Mouse (Mus musculus) embryonic fibroblast, embryonic 13.5 days (primary cell): ENCODE results near the gene Mss51. TPM values are rescaled to one million over a fixed set of nuclear protein-coding genes. Genes with fewer than 3 reads are reported as not detected.

Experiments
- H3K27ac ChIP-seq: 2 replicates; pipeline ENCODE4 v1.5.1; 2012; ENCODE audit warnings: low read length, control low read depth, inconsistent platforms; ENCODE audit not compliant: insufficient read depth
- H3K4me1 ChIP-seq: 2 replicates; pipeline ENCODE4 v1.6.1; 2011; ENCODE audit warnings: low read length; ENCODE audit not compliant: control insufficient read depth, insufficient read depth
- H3K4me3 ChIP-seq: 2 replicates; pipeline ENCODE4 v1.5.1; 2011; ENCODE audit warnings: mild to moderate bottlenecking, control low read depth, low read length; ENCODE audit not compliant: insufficient read depth
- CTCF ChIP-seq: IDR thresholded peaks from 2 replicates; pipeline ENCODE4 v1.5.1; 2011; ENCODE audit warnings: mild to moderate bottlenecking, control low read depth, low read length, moderate library complexity, borderline replicate concordance; ENCODE audit not compliant: insufficient read depth
- POLR2A ChIP-seq: IDR thresholded peaks from 2 replicates; pipeline ENCODE4 v1.6.1; 2011; ENCODE audit warnings: low read depth, mild to moderate bottlenecking, control low read depth, low read length, moderate library complexity
- polyA plus RNA-seq: library from polyadenylated mRNA; stranded (reverse); fragments of >200 nt; gene quantifications from 2 replicates; pipeline ENCODE4 v1.2.4, GENCODE M21; 2011; ENCODE audit warnings: low read depth; ENCODE audit not compliant: missing spikeins, insufficient read length

Mss51 gene
- polyA plus RNA-seq, 1 experiment = 1.2 TPM

DNA sequence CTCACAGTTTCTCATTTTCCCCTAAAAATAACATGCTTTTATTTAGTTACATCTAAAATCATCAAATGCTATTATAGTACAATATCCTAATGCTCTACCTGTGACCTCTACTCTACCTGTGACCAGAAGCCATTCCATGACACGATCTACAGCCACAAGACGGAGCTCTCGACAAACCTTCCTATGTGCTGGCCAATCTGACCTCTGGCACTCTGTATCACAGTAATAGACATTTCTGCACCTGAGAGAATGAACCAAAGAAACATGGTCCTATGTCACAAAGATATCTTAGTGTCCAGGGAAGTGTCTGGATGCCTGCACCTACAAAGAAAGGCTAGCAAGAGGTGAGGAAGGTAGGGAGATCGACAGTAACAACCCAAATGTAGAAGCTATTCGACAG is 10.7 kb downstream of the Mss51 start:
- TF ChIP-seq CTCF (no peak), POLR2A (no peak)
- no peak overlapping the region for H3K27ac ChIP-seq
- H3K4me3 ChIP-seq = no peak overlapping the region
- H3K4me1 ChIP-seq = no peaks in the 10 kb centered on the region

GRCm38 (mm10) chr14:20482051-20482751 is 14.5 kb downstream of the Mss51 start:
- Histone ChIP-seq H3K4me3 (no peak overlapping the region), H3K27ac (no peak overlapping the region), H3K4me1 (no peaks in the 10 kb centered on the region)
- TF ChIP-seq CTCF (no peak), POLR2A (no peak)

DNA sequence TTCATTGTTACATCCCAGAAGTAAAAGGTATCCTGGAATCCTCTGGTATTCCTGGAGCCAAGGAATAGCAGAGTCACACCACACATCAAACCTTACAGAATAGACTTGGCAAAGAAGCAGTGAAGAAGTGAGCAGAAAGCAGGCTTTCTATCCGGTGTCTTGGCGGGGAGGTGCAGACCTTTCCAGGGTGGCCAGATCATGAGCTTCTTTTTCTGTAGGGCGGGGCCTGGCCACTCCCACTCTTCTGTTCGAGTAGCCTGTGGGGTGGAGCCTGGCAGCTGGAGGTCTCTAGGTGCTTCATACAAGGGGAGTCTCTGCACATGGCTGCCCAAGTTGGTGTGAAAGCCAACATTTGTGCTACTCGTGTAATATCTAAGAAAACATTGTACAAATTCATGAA is 15.5 kb downstream of the Mss51 start:
- Histone ChIP-seq H3K4me3 (no peak overlapping the region), H3K27ac (no peak overlapping the region), H3K4me1 (peaks cover 3% of the 10 kb centered on the region; the same call in 1 of the 2 replicates)
- TF ChIP-seq POLR2A = no peak

- TF ChIP-seq POLR2A (no peak), CTCF (no peak)
- Histone ChIP-seq H3K27ac (0 out of 2 replicates have a peak overlapping the region, but pooled peaks have one; percentile 85), H3K4me3 (peak overlapping the region; percentile 66), H3K4me1 (peaks cover 5% of the 10 kb centered on the region)
Measured at GRCm38 (mm10) chr14:20480195-20480579, 16.5 kb downstream of the Mss51 start.

GRCm38 (mm10) chr14:20479291-20480194 is 17.2 kb downstream of the Mss51 start, which contains the start of gene Anxa7:
Gene Anxa7, minus strand, starts transcription at chr14:20480133.
- no peak for TF ChIP-seq CTCF
- TF ChIP-seq POLR2A = peak; percentile 79
- peak within 1 kb of the TSS; percentile 85 for H3K27ac ChIP-seq

GRCm38 (mm10) chr14:20478801-20479200 is 17.9 kb downstream of the Mss51 start:
- TF ChIP-seq POLR2A (peak; percentile 59), CTCF (no peak)
- Histone ChIP-seq H3K4me3 (peak overlapping the region; percentile 66), H3K27ac (peak overlapping the region; percentile 85), H3K4me1 (peaks cover 5% of the 10 kb centered on the region)

More at GRCm38 (mm10) chr14:20479291-20480194, 17.2 kb downstream of the Mss51 start, which contains the start of gene Anxa7:
- peak within 1 kb of the TSS; percentile 66 for H3K4me3 ChIP-seq
- H3K4me1 ChIP-seq = peaks cover 5% of the 10 kb centered on the region

- peak overlapping the region; percentile 82 for H3K27ac ChIP-seq
- peak overlapping the region; percentile 66 for H3K4me3 ChIP-seq
- no peak for TF ChIP-seq CTCF
- no peak for TF ChIP-seq POLR2A
- H3K4me1 ChIP-seq = peaks cover 5% of the 10 kb centered on the region
Measured at GRCm38 (mm10) chr14:20478385-20478784, 18.3 kb downstream of the Mss51 start.

DNA sequence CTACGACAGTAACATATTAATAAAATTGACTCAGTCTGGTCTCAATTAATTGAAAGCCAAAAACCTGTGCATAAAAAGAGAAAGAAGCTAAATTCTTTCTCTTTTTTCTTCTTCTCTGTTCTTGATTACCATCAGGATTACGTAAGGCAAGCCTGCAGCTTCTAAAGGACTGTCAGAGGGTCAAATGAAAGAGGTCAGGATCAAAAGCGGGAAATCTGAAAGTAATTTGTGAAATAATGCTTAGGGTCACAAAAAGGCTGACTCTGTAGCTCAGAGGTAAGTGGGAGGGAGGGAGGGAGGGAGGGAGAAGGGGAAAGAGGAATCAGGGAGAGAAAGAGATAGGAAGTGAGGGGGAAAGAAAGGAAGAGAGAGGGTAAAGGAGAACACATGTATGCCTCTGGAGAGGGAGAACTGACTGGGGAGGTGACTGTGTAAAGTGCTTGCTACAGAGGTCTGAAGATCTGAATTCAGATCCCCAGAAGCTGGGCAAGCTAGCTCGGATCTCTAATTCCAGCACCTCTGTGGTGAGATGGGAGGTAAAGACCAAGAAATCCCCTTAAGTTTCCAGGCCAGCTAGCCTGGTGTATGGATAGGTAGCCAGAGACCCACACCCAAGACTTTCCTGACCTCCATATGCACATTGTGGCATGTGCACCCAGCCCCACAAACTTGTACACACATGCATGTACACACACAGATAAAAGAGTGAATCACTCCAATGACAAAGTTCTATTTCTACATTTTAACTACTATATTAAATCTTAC is 19.3 kb downstream of the Mss51 start:
- Histone ChIP-seq H3K4me1 (peaks cover 5% of the 10 kb centered on the region), H3K27ac (no peak overlapping the region), H3K4me3 (peak overlapping the region; percentile 23)
- no peak for TF ChIP-seq POLR2A
- TF ChIP-seq CTCF = no peak

- TF ChIP-seq POLR2A (no peak), CTCF (0 out of 2 replicates have a peak, but pooled peaks have one; percentile 4)
Measured at GRCm38 (mm10) chr14:20460216-20460615, 36.5 kb downstream of the Mss51 start.

More at GRCm38 (mm10) chr14:20460216-20460615, 36.5 kb downstream of the Mss51 start:
- Histone ChIP-seq H3K4me3 (no peak overlapping the region), H3K4me1 (no peaks in the 10 kb centered on the region), H3K27ac (no peak overlapping the region)
